8 mouse cellular contexts compared by ENCODE assay signal in the genomic region with DNA sequence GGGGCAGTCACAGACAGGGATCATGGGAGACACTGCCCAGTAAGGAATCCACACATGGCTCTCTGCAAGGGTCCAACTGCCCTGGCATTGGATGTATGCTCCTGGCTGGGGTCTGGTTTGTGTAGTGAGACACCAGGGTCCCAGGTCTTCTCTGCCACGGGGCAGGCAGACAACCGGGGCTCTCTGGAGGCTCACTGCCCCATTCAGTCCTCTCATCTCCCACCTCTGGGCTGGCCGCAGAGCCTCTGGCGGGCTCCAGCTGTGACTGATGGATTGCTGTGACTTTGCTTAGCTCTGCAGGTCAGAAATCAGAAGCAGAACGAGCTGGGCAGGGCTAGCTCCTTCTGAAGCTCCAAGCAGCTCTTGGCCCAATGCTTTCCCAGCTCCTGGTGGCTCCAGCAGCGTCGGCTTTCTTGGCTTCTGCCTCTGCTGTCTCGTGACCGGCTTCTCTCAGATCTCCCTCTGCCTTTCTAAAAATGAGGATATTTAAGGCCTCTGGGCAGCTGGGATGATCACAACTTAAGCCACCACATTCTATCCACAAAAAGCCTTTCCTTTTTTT. TPM values are rescaled to one million over a fixed set of nuclear protein-coding genes. Genes with fewer than 3 reads are reported as not detected.
DNase-seq lines count a peak whose midpoint lies in the region; ATAC-seq and TF ChIP-seq lines count a peak whose summit lies in the region.

No protein-coding gene starts in this region.

- TF ChIP-seq POLR2A in embryonic fibroblast, embryonic 13.5 days (IDR thresholded peaks at IDR 0.05; ENCODE audit: low read depth, low read length): no peak
- TF ChIP-seq POLR2A in small intestine, adult 2 months (IDR thresholded peaks at IDR 0.05; ENCODE audit: low read depth, low read length): no peak
- TF ChIP-seq POLR2A in cerebellum, adult 2 months (IDR thresholded peaks at IDR 0.05; ENCODE audit: borderline replicate concordance, insufficient read depth, low read length): no peak

- no peaks in the 10 kb centered on the region for H3K9me3 ChIP-seq in kidney, embryonic 15.5 days (replicated peaks)

- H3K4me1 ChIP-seq in embryonic fibroblast, embryonic 13.5 days (ENCODE audit: control insufficient read depth, insufficient read depth, low read length): peaks cover 25% of the 10 kb centered on the region
- peaks cover 56% of the 10 kb centered on the region for H3K4me1 ChIP-seq in kidney, embryonic 15.5 days
- peaks cover 23% of the 10 kb centered on the region for H3K4me1 ChIP-seq in small intestine, adult 2 months (ENCODE audit: control insufficient read depth, insufficient read depth, insufficient read length, low read length)
- peaks cover 6% of the 10 kb centered on the region for H3K4me1 ChIP-seq in cerebellum, adult 2 months (ENCODE audit: control insufficient read depth, insufficient read depth, low read length)

- no peaks in the 10 kb centered on the region for H3K36me3 ChIP-seq in kidney, embryonic 15.5 days
- H3K36me3 ChIP-seq in small intestine, adult 2 months (ENCODE audit: control insufficient read depth, insufficient read depth, low read length): no peaks in the 10 kb centered on the region

- H3K27me3 ChIP-seq in kidney, embryonic 15.5 days: 0 out of 2 replicates have a peak, but pooled peaks cover 5% of the 10 kb centered on the region
- no peaks in the 10 kb centered on the region; the same call in 1 of the 2 replicates for H3K27me3 ChIP-seq in small intestine, adult 2 months (ENCODE audit: control insufficient read depth, insufficient read depth, low read length)
- H3K27me3 ChIP-seq in cerebellum, adult 2 months (ENCODE audit: control insufficient read depth, insufficient read depth, low read length): no peaks in the 10 kb centered on the region

- H3K27ac ChIP-seq in left cerebral cortex, adult 2 months: peak overlapping the region; percentile 50; the same call in 1 of the 2 replicates
- peak overlapping the region; percentile 83 for H3K27ac ChIP-seq in embryonic fibroblast, embryonic 13.5 days (ENCODE audit: insufficient read depth, low read length)
- H3K27ac ChIP-seq in kidney, embryonic 15.5 days: peak overlapping the region; percentile 56
- H3K27ac ChIP-seq in small intestine, adult 2 months (ENCODE audit: insufficient read depth, low read depth, low read length): 0 out of 2 replicates have a peak overlapping the region, but pooled peaks have one; percentile 12
- H3K27ac ChIP-seq in cerebellum, adult 2 months (ENCODE audit: insufficient read depth, low read length): no peak overlapping the region

- H3K4me2 ChIP-seq in kidney, embryonic 15.5 days: 0 out of 2 replicates have a peak overlapping the region, but pooled peaks have one; percentile 9

- intact Hi-C loops in left cerebral cortex, adult 2 months (cut with DNase I): loop anchor here (5.0 kb wide), 1 partner anchor 591 kb away; a partner anchor contains a TSS

- no peak for ATAC-seq in kidney, embryonic 15.5 days (replicated peaks; ENCODE audit: low FRiP score)

- WGBS in kidney, embryonic 15.5 days: 32% methylated on average over 9 of the region's 9 CpGs
- WGBS in small intestine, adult 2 months: 69% methylated on average over 9 of the region's 9 CpGs
- WGBS in cerebellum, adult 2 months: 40% methylated on average over 9 of the region's 9 CpGs

- TF ChIP-seq CTCF in left cerebral cortex, adult 2 months (IDR thresholded peaks at IDR 0.05): no peak
- TF ChIP-seq CTCF in embryonic fibroblast, embryonic 13.5 days (IDR thresholded peaks at IDR 0.05; ENCODE audit: borderline replicate concordance, insufficient read depth, low read length): no peak
- no peak for TF ChIP-seq CTCF in small intestine, adult 2 months (IDR thresholded peaks at IDR 0.05; ENCODE audit: extremely low read depth, insufficient read length, insufficient replicate concordance, low read depth, low read length)
- no peak for TF ChIP-seq CTCF in cerebellum, adult 2 months (IDR thresholded peaks at IDR 0.05; ENCODE audit: borderline replicate concordance, insufficient read depth, low read depth, low read length)

- H3K9ac ChIP-seq in kidney, embryonic 15.5 days: peak overlapping the region; percentile 26; the same call in 1 of the 2 replicates

- DNase-seq in left cerebral cortex, adult 2 months (ENCODE audit: extremely low spot score in 1 of 2, low spot score in 2 of 2): no peak
- DNase-seq in left cerebral cortex, adult 11 months (ENCODE audit: low spot score): no peak
- no peak for DNase-seq in urinary bladder, postnatal 4 days (ENCODE audit: low spot score in 2 of 2)
- DNase-seq in cerebellum, adult 2 months: no peak
- DNase-seq in thymus, postnatal 14 days: no peak

- H3K4me3 ChIP-seq in left cerebral cortex, adult 2 months: no peak overlapping the region
- H3K4me3 ChIP-seq in embryonic fibroblast, embryonic 13.5 days (ENCODE audit: insufficient read depth, low read length): 0 out of 2 replicates have a peak overlapping the region, but pooled peaks have one; percentile 2
- no peak overlapping the region for H3K4me3 ChIP-seq in kidney, embryonic 15.5 days (replicated peaks)
- no peak overlapping the region for H3K4me3 ChIP-seq in small intestine, adult 2 months (ENCODE audit: low read depth, low read length)
- H3K4me3 ChIP-seq in cerebellum, adult 2 months (replicated peaks; ENCODE audit: insufficient read depth, low read depth, low read length): no peak overlapping the region

RNA-seq across cellular contexts. Expression of a gene that starts 36.5 kb away (rescaled TPM):
- 10 to 100 TPM; 77.4 to 77.8 TPM for total RNA-seq in left cerebral cortex, adult 2 months (2021)
- 198 and 206 TPM in 2 replicates for polyA plus RNA-seq in embryonic fibroblast, embryonic 13.5 days (2011; ENCODE audit: insufficient read length, low read depth, missing spikeins)
- polyA plus RNA-seq in kidney, embryonic 15.5 days (2015; fragmentation: Nextera tagmentation; extraction: Ambion mirVana): 120 and 126 TPM in 2 replicates
- polyA plus RNA-seq in small intestine, adult 2 months (2012; rRNA removed): 17.0 and 31.0 TPM in 2 replicates
- 9.6 and 13.3 TPM in 2 replicates for polyA plus RNA-seq in cerebellum, adult 2 months (2012; rRNA removed)
